Mouse (Mus musculus) olfactory bulb, adult 2 months (tissue): ENCODE measurements around the gene Tmub1.

Experiments
- CTCF ChIP-seq: fragments of 200-500 bp; IDR thresholded peaks from 2 replicates; pipeline ENCODE4 v1.5.1; 2012; ENCODE audit warnings: low read depth, mild to moderate bottlenecking, low read length, moderate library complexity; ENCODE audit not compliant: insufficient read depth
- POLR2A ChIP-seq: fragments of 200-500 bp; IDR thresholded peaks from 2 replicates; pipeline ENCODE4 v1.6.1; 2012; ENCODE audit warnings: mild to moderate bottlenecking, low read depth, low read length, moderate library complexity; ENCODE audit not compliant: insufficient read depth

DNA sequence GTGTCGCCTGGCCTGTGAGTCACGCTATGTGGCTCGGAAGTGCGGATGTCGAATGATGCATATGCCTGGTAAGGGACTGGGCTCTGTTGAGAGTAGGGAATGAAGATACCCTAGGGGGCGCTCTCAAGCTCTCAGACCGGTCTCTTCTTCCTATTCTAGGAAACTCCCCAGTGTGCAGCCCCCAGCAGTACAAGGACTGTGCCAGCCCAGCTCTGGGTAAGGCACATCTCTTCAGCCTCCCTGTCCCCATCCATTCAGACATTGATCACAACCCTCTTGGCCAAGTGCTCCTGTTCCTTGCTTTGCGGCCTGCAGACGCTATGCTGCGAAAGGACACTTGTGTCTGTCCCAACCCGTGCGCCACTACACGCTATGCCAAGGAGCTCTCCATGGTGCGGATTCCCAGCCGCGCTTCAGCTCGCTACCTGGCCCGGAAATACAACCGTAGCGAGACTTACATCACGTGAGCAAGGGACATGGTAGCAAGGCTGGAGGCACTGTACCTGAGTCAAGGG, 31.4 kb downstream of the Tmub1 start:
- TF ChIP-seq POLR2A (no peak), CTCF (no peak)
